Mouse (Mus musculus): ENCODE results near the gene Mtap. TPM values are rescaled to one million over a fixed set of nuclear protein-coding genes. Genes with fewer than 3 reads are reported as not detected.

Mtap gene
- total RNA-seq, 4 experiments from 2014 or later = 15.3 to 18.8 (median 16.9) TPM

- DNase-seq (ENCODE audit: low spot score in 2 of 2) = no peak
These were observed 829 bp downstream of the Mtap start for GRCm38 (mm10) chr4:89137542-89138360.

- DNase-seq (ENCODE audit: low spot score in 2 of 2) = no peak
These were observed 1.4 kb downstream of the Mtap start for GRCm38 (mm10) chr4:89138361-89138651.

GRCm38 (mm10) chr4:89140832-89141231, 3.9 kb downstream of the Mtap start:
- DNase-seq (ENCODE audit: low spot score in 2 of 2) = peak; percentile 18 to 57

- peak; percentile 18 to 35 for DNase-seq (ENCODE audit: low spot score in 2 of 2)
These were observed 8.5 kb downstream of the Mtap start for GRCm38 (mm10) chr4:89145409-89145808.

- DNase-seq (ENCODE audit: low spot score in 2 of 2) = no peak
These were observed 9.4 kb downstream of the Mtap start for GRCm38 (mm10) chr4:89146291-89146690.

GRCm38 (mm10) chr4:89149261-89149660, 12.3 kb downstream of the Mtap start:
- no peak for DNase-seq (ENCODE audit: low spot score in 2 of 2)

GRCm38 (mm10) chr4:89161389-89161788, 24.5 kb downstream of the Mtap start:
- no peak for DNase-seq (ENCODE audit: low spot score in 2 of 2)

GRCm38 (mm10) chr4:89162496-89162895, 25.6 kb downstream of the Mtap start:
- DNase-seq (ENCODE audit: low spot score in 2 of 2) = no peak

GRCm38 (mm10) chr4:89163613-89164012, 26.7 kb downstream of the Mtap start:
- DNase-seq (ENCODE audit: low spot score in 2 of 2) = no peak

- no peak for DNase-seq (ENCODE audit: low spot score in 2 of 2)
These were observed 27.8 kb downstream of the Mtap start for GRCm38 (mm10) chr4:89164681-89165080.

- no peak for DNase-seq (ENCODE audit: low spot score in 2 of 2)
These were observed 32.0 kb downstream of the Mtap start for GRCm38 (mm10) chr4:89168877-89169276.

GRCm38 (mm10) chr4:89169739-89170138, 32.8 kb downstream of the Mtap start:
- no peak for DNase-seq (ENCODE audit: low spot score in 2 of 2)

- DNase-seq (ENCODE audit: low spot score in 2 of 2) = no peak
These were observed 34.0 kb downstream of the Mtap start for GRCm38 (mm10) chr4:89170931-89171330.

- DNase-seq (ENCODE audit: low spot score in 2 of 2) = no peak
These were observed 36.1 kb downstream of the Mtap start for GRCm38 (mm10) chr4:89172873-89173605.

GRCm38 (mm10) chr4:89177514-89178307, 40.8 kb downstream of the Mtap start:
- DNase-seq (ENCODE audit: low spot score in 2 of 2) = no peak

- no peak for DNase-seq (ENCODE audit: low spot score in 2 of 2)
These were observed 43.2 kb downstream of the Mtap start for GRCm38 (mm10) chr4:89180121-89180520.

GRCm38 (mm10) chr4:89181656-89182055, 44.7 kb downstream of the Mtap start:
- DNase-seq (ENCODE audit: low spot score in 2 of 2) = no peak

- no peak for DNase-seq (ENCODE audit: low spot score in 2 of 2)
These were observed 45.6 kb downstream of the Mtap start for GRCm38 (mm10) chr4:89182486-89182885.

GRCm38 (mm10) chr4:89195481-89195880, 58.6 kb downstream of the Mtap start:
- DNase-seq (ENCODE audit: low spot score in 2 of 2) = no peak

GRCm38 (mm10) chr4:89197128-89197527, 60.2 kb downstream of the Mtap start:
- DNase-seq (ENCODE audit: low spot score in 2 of 2) = no peak

- DNase-seq (ENCODE audit: low spot score in 2 of 2) = no peak
These were observed 63.9 kb downstream of the Mtap start for GRCm38 (mm10) chr4:89200806-89201205.

- DNase-seq (ENCODE audit: low spot score in 2 of 2) = no peak
These were observed 72.4 kb downstream of the Mtap start for GRCm38 (mm10) chr4:89209310-89209709.

All from gastrocnemius, adult 8-10 months (tissue).